Mouse (Mus musculus): ENCODE results near the gene Slc19a2. TPM values are rescaled to one million over a fixed set of nuclear protein-coding genes. Genes with fewer than 3 reads are reported as not detected.
"Not testable (repeated sequence)": the region's sequence is repeated elsewhere in the genome, so short reads cannot be mapped to it uniquely, and the experiment has no call there.

Gene Slc19a2
- 11.2 and 12.2 TPM in 2 replicates for polyA plus RNA-seq (2016; fragmentation: Nextera tagmentation; extraction: Ambion mirVana)

DNA sequence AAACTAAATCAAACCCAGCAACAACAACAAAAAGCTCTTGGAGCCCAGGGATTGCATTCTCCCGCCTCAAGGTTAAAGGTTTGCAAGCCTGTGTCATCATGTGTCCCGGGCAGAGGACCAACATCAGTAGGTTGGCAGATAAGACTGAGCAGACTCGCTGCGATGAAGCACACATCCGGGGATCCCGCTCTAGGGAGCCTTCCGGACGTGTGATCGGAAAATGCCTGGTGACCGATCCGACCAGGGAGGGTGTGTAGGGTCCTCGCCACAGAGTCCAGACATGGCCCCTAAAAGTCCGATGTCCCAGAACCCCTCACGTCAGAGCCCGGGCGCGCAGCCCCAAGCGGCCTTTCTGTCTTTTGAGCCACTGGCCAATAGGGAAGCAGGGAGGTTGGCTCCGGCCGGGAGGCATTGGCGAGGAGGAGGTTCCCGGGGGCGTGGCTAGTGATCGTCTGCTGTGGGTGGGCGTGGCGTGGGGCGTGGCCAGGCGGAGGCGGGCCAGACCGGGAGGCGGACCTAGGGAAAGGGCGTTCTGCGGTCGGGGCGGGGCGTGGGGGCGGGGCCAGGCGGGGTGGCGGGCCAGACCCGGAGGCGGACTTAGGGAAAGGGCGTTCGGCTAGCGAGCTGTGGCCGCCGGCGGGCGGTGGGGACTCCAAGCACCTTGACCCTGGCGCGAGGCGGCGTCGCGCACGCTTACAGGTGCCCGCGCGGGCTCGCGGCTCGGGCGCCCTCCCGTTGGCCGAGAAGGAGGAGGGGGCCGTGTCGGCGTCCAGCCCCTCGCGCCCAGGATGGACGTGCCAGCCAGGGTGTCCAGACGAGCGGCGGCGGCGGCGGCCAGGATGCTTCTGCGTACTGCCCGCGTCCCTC, at the start of gene Slc19a2:
TSS of gene Slc19a2 (plus strand) at position 582 of the 867 bp plus-strand sequence.
- no peaks in the 10 kb centered on the region for H3K36me3 ChIP-seq (replicated peaks)
- WGBS: under 1% methylated on average over 78 of the region's 79 CpGs
- peaks cover 16% of the 10 kb centered on the region for H3K27me3 ChIP-seq (ENCODE audit: poor library complexity, severe bottlenecking)
- H3K27ac ChIP-seq: peak within 1 kb of the TSS; percentile 89
- H3K9me3 ChIP-seq: no peaks in the 10 kb centered on the region
- peaks cover 32% of the 10 kb centered on the region for H3K4me1 ChIP-seq
- peak; percentile 100 for DNase-seq (ENCODE audit: extremely low spot score, low spot score)
- H3K4me3 ChIP-seq: peak within 1 kb of the TSS; percentile 77

DNA sequence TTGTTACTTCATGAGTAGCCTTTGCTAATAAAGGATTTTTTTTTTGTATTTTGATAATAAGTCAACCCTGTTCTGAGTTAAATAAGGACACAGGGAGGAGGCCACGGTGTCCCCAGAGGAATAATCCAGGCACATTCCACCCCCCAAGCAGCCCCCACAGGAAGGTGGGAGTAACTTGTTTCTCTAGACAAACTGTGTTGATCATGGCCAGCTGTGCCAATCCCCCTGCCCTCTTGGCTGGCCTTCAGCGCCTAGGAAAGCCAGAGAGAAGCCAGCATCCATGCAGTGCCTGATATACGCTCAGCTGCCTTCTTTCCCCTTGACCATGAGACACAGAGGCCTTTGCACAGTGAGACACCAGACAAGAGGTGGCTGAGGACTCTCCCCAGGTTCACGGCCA, 49.3 kb upstream of the Slc19a2 start:
- Histone ChIP-seq H3K27ac (no peak overlapping the region), H3K4me3 (no peak overlapping the region), H3K4me1 (no peaks in the 10 kb centered on the region), H3K9me3 (no peaks in the 10 kb centered on the region; the same call in 1 of the 2 replicates), H3K27me3 (ENCODE audit: poor library complexity, severe bottlenecking) (no peaks in the 10 kb centered on the region), H3K36me3 (replicated peaks) (no peaks in the 10 kb centered on the region)
- DNase-seq (ENCODE audit: extremely low spot score, low spot score): no peak
- WGBS: 85% methylated on average over 4 of the region's 4 CpGs

DNA sequence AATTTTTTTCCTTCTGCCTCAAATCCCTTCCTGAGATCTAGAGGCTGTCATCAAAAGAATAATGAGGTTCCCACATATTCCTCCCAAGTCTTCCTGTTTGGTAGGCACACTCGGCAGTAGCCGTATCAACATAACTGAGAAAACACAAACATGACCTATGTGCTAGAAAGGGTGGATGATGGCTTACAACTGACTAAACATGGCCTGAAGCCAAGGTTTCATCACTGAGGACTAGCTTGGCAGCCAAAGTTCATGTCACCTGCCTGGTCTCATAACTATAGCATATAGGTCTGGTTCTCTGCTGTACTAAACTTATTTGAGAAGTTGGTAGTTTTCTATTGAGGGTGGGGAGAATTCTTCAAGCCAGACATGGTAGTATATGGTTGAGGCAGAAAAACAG, 40.4 kb upstream of the Slc19a2 start:
- no peaks in the 10 kb centered on the region for H3K4me1 ChIP-seq
- no peak for DNase-seq (ENCODE audit: extremely low spot score, low spot score)

DNA sequence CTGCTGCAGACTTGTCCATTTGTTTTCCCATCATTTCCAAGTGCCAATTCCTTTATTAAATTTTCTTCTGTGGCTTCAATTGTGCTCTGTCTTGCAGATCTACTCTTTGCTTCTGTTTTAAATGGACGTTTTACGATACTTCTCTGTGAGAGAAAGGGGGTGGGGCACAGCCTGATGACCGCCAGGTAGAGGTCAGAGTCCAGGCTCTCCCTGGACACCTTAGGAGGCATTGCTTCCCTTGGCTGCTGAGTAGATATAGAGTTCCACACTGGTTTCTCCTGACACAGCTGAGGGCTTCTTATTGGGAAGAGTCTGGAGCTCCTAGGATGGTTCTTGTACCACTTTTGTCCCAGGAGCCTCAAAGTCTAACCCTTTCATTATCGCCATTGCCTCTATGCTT, 37.9 kb upstream of the Slc19a2 start:
- H3K4me1 ChIP-seq: peaks cover 4% of the 10 kb centered on the region; the same call in 1 of the 2 replicates
- no peak overlapping the region for H3K27ac ChIP-seq
- WGBS: 94% methylated on average over 4 of the region's 4 CpGs
- H3K36me3 ChIP-seq (replicated peaks): no peaks in the 10 kb centered on the region
- no peaks in the 10 kb centered on the region for H3K27me3 ChIP-seq (ENCODE audit: poor library complexity, severe bottlenecking)
- no peaks in the 10 kb centered on the region for H3K9me3 ChIP-seq
- no peak overlapping the region for H3K4me3 ChIP-seq
- DNase-seq (ENCODE audit: extremely low spot score, low spot score): no peak

More for the DNA sequence above, 40.4 kb upstream of the Slc19a2 start:
- Histone ChIP-seq H3K36me3 (replicated peaks) (no peaks in the 10 kb centered on the region), H3K4me3 (no peak overlapping the region), H3K27me3 (ENCODE audit: poor library complexity, severe bottlenecking) (no peaks in the 10 kb centered on the region), H3K9me3 (no peaks in the 10 kb centered on the region), H3K27ac (no peak overlapping the region)
- 93% methylated on average over 2 of the region's 2 CpGs for WGBS

DNA sequence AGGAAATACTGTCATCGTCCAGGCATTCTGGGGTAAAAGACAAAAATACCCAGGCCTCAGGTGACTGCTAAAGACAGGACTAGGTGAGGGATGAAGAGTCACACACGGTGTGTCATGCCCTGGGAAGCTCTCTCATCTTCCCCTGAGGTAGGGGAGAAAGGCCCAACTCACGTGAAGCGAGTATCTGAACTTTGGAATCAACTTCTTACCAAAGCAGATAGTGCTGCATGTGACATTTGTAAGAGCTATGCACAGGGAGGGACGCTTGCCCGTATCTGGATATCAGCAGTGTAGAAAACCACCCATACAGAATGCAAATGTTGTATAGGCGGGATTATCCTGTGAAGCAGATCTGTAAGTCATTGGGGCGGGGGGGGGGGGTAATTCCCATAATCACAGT, 36.2 kb upstream of the Slc19a2 start:
- Histone ChIP-seq H3K4me1 (peaks cover 7% of the 10 kb centered on the region), H3K36me3 (replicated peaks) (no peaks in the 10 kb centered on the region), H3K4me3 (no peak overlapping the region), H3K27ac (no peak overlapping the region), H3K9me3 (no peaks in the 10 kb centered on the region), H3K27me3 (ENCODE audit: poor library complexity, severe bottlenecking) (0 out of 2 replicates have a peak, but pooled peaks cover 6% of the 10 kb centered on the region)
- WGBS: 84% methylated on average over 8 of the region's 8 CpGs
- no peak for DNase-seq (ENCODE audit: extremely low spot score, low spot score)

DNA sequence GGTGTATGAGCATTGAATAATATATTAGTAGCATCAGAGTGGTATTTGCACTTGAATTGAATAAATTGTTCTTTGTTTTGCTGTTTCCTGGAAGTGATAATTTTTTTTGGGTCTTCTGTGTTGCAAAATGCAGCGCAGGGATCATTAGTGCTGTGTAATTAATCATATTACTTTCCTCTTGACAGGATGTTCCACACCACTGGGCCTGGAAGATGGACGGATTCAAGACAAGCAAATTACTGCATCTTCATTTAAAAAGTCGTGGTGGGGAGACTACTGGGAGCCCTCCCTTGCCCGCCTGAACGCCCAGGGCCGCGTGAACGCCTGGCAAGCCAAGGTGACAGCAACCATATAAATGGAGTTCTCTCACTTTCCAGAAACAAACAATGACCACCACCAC, 34.7 kb upstream of the Slc19a2 start:
- H3K4me3 ChIP-seq: no peak overlapping the region
- no peaks in the 10 kb centered on the region for H3K9me3 ChIP-seq
- no peaks in the 10 kb centered on the region for H3K36me3 ChIP-seq (replicated peaks)
- no peak for DNase-seq (ENCODE audit: extremely low spot score, low spot score)
- H3K27ac ChIP-seq: no peak overlapping the region
- H3K4me1 ChIP-seq: peaks cover 16% of the 10 kb centered on the region
- WGBS: 74% methylated on average over 8 of the region's 8 CpGs
- 0 out of 2 replicates have a peak, but pooled peaks cover 6% of the 10 kb centered on the region for H3K27me3 ChIP-seq (ENCODE audit: poor library complexity, severe bottlenecking)

DNA sequence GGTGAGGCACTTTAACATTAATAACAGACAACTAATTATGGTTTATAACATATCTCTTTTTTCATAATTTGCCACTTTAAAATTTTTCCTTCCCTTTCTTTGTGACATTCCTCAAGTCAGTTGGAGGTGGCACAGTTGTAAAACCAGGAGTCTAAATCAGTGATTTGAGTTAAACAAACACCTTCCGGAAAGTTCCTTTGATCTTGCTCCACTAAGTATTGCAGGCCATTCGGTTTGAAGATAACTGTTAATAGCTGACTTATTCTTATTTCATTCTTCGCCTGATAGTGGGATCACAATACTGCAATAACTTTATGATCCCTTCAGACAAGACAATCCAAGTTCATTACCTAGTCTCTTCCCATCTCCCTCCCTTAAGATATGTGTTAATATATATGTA, 33.7 kb upstream of the Slc19a2 start:
- 86% methylated on average over 3 of the region's 3 CpGs for WGBS
- Histone ChIP-seq H3K9me3 (no peaks in the 10 kb centered on the region), H3K36me3 (replicated peaks) (no peaks in the 10 kb centered on the region), H3K27ac (no peak overlapping the region), H3K27me3 (ENCODE audit: poor library complexity, severe bottlenecking) (0 out of 2 replicates have a peak, but pooled peaks cover 6% of the 10 kb centered on the region), H3K4me3 (no peak overlapping the region), H3K4me1 (peaks cover 16% of the 10 kb centered on the region)
- DNase-seq (ENCODE audit: extremely low spot score, low spot score): no peak

DNA sequence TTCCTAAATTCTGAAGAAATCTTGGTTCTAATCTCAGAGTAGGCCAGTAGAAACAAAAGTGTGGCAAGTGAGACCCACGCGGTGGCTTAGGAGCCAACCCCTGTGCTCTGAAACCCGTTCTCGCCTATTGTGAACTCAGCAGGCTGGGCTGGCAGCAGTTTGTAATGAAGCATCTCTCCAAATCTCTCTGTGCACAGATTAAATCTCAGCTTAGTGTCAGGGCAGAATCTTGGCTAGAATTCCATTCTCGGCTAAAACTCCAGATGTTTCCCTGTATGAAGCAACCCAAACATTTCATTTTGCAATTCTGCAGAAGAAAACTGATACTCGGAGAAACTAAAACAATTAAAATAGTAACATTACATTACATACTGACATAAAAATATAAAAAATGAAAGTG, 33.3 kb upstream of the Slc19a2 start:
- WGBS: 86% methylated on average over 6 of the region's 6 CpGs
- Histone ChIP-seq H3K4me3 (no peak overlapping the region), H3K36me3 (replicated peaks) (no peaks in the 10 kb centered on the region), H3K27me3 (ENCODE audit: poor library complexity, severe bottlenecking) (0 out of 2 replicates have a peak, but pooled peaks cover 6% of the 10 kb centered on the region), H3K9me3 (no peaks in the 10 kb centered on the region), H3K27ac (no peak overlapping the region), H3K4me1 (peaks cover 16% of the 10 kb centered on the region)
- DNase-seq (ENCODE audit: extremely low spot score, low spot score): no peak

DNA sequence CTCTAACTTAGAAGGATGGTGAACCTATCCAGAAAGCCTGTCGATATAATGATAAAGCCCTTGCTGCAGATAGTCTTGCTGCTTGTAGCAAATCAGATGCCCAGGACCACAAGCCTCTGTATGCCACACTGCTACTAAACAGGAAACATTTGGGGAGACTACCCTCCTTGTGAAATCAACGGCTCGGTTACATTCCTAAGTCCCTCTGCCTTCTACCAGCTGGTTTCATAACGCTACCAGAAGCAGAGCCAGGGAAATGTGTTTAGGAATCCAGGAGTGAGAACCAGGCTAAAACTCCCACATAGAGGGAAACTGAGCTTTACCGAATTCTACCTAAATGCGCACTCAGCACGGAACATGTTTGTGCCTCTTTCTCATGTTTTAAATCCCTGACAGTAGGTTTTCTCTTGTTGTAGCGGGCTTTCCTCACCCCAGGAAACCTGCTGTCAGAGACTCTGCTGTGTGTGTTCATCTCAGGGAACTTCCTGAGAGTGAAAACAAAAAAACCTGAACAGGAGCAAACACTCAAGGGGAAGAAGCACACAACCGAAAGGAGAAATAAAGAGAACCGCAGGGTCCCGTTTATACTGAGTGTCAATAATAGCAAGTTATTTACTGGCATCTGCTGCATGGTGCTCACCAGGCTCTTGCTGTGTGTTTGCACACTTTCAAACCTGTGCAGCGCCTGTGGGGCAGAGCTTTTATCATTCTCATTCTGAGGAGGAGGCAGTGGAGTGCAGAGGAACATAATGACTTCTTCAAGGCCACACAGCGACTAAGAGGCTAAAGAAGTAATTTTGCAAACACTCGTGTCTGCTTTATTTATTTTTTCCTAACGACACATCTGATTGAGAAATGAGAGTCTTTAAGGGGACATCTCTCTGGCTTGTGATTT, 30.8 kb upstream of the Slc19a2 start:
- H3K27ac ChIP-seq: no peak overlapping the region
- DNase-seq (ENCODE audit: extremely low spot score, low spot score): no peak
- H3K4me1 ChIP-seq: peaks cover 16% of the 10 kb centered on the region
- H3K36me3 ChIP-seq (replicated peaks): no peaks in the 10 kb centered on the region
- H3K27me3 ChIP-seq (ENCODE audit: poor library complexity, severe bottlenecking): peaks cover 15% of the 10 kb centered on the region
- no peak overlapping the region for H3K4me3 ChIP-seq
- H3K9me3 ChIP-seq: no peaks in the 10 kb centered on the region
- 48% methylated on average over 15 of the region's 15 CpGs for WGBS

DNA sequence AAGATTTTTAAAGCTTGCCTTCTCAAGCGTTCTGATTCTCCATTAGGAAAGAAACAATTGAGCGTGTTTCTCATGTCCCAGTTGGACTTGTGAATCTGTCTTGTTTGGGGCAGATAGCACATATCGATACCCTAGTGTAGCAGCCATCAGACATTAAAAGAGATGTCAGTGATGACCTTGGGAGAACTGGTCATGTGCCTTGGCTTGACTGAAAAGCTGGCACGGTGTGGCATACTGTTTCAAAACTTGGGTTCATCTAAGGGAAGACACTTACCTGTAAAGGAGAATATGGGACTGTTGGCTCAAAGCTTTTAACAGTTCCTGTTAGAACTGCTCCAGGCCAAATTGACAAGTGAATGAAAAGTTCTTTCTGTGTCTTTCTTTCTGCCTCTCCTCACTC, 28.6 kb upstream of the Slc19a2 start:
- Histone ChIP-seq H3K36me3 (replicated peaks) (no peaks in the 10 kb centered on the region), H3K27ac (no peak overlapping the region)
- WGBS: 90% methylated on average over 4 of the region's 4 CpGs

DNA sequence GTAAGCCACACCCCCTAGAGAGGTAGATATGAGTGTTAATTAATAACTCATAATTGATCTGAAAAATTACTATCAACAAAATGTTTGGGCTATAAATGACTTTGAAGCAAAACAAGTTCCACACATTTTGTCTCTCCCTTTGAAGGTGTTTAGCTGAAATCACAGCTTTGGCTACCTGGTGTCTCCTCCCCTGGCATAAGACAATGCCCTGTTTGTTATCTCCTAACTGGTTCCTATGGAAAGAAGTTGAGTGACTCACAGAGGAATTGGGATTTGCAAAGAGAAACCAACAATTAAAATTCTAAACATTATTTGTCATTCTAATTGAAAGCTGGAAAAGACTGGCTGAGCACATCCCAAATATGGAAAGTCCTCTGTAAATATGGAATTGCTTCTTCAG, 25.8 kb upstream of the Slc19a2 start:
- Histone ChIP-seq H3K4me1 (peaks cover 5% of the 10 kb centered on the region), H3K36me3 (replicated peaks) (no peaks in the 10 kb centered on the region), H3K27me3 (ENCODE audit: poor library complexity, severe bottlenecking) (peaks cover 15% of the 10 kb centered on the region), H3K4me3 (no peak overlapping the region), H3K9me3 (no peaks in the 10 kb centered on the region), H3K27ac (no peak overlapping the region)
- no peak for DNase-seq (ENCODE audit: extremely low spot score, low spot score)

More for the DNA sequence above, 28.6 kb upstream of the Slc19a2 start:
- peaks cover 21% of the 10 kb centered on the region for H3K27me3 ChIP-seq (ENCODE audit: poor library complexity, severe bottlenecking)
- H3K4me3 ChIP-seq: no peak overlapping the region
- H3K4me1 ChIP-seq: peaks cover 12% of the 10 kb centered on the region
- H3K9me3 ChIP-seq: no peaks in the 10 kb centered on the region
- no peak for DNase-seq (ENCODE audit: extremely low spot score, low spot score)

DNA sequence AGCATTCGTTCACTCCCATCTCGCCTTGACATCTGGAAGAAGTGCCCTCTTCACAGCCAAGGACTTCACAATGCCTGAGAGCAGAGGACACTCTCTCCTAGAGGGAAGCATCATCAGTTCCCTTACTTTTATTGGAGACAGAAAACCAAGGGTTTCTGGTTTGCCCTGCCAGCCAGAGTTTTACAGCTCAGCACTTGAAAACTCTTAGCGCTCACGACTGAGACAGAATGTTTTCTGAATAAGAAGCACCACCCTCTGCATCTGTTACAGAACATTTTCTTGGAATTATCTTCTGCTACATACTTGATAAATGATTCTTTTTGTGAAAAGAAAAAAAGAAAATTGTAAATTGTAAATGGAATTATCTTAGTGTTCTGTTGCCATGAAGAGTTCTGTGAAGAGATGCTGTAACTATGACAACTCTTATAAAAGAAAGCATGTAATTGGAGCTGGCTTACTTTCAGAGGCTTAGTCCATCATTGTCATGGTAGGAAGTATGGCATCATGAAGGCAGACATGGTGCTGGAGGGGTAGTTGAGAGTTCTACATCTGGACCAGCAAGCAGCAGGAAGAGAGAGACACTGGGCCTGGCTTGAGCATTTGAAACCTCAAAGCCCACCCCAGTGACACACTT, 16.8 kb upstream of the Slc19a2 start:
- DNase-seq (ENCODE audit: extremely low spot score, low spot score); H3K27ac ChIP-seq; H3K4me3 ChIP-seq; H3K27me3 ChIP-seq (ENCODE audit: poor library complexity, severe bottlenecking); H3K9me3 ChIP-seq; H3K36me3 ChIP-seq (replicated peaks); H3K4me1 ChIP-seq: not testable (repeated sequence)
- WGBS: 94% methylated on average over 2 of the region's 4 CpGs

Data from forebrain, embryonic 10.5 days (tissue).